Mouse (Mus musculus): ENCODE measurements around the gene Hibadh. TPM values are rescaled to one million over a fixed set of nuclear protein-coding genes. Genes with fewer than 3 reads are reported as not detected.
"Not testable (repeated sequence)": the region's sequence is repeated elsewhere in the genome, so short reads cannot be mapped to it uniquely, and the experiment has no call there.

The Hibadh gene
- 80.1 and 81.6 TPM in 2 replicates for polyA plus RNA-seq (2016; fragmentation: Nextera tagmentation; extraction: Ambion mirVana)

DNA sequence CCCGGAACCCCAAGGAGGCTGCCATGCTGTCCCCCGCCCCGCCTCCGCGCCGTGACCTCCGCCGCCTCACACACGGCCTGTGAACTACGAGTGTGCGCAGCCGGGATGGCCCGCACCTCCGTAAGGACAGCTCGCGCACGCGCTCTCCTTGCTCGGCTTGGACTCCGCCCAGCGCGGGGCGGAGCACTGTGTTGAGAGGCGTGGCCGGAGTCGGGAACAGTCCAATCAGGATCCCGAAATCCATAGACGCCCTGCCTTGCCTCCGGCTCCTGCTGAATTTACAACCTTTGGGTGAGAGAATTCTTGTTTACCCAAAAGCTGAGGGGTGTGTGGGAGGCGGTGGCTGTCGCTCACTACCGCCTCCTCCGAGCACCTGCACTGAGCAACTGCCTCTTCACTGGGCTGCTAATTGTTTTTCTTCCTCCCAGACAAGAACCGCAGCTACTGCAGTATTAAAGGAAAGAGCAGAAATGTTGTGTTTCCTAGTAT, at the start of gene Hibadh:
TSS of gene Hibadh (minus strand) at position 166 of the 489 bp plus-strand sequence.
- peaks cover 19% of the 10 kb centered on the region for H3K4me1 ChIP-seq
- peak; percentile 98 for DNase-seq (ENCODE audit: low spot score)
- peak within 1 kb of the TSS; percentile 93 for H3K27ac ChIP-seq (replicated peaks)
- H3K36me3 ChIP-seq (replicated peaks) = no peaks in the 10 kb centered on the region
- H3K4me3 ChIP-seq = peak within 1 kb of the TSS; percentile 89
- H3K27me3 ChIP-seq (replicated peaks; ENCODE audit: low read depth, poor library complexity, severe bottlenecking) = no peaks in the 10 kb centered on the region
- no peaks in the 10 kb centered on the region for H3K9me3 ChIP-seq
- WGBS = under 1% methylated on average over 34 of the region's 34 CpGs

DNA sequence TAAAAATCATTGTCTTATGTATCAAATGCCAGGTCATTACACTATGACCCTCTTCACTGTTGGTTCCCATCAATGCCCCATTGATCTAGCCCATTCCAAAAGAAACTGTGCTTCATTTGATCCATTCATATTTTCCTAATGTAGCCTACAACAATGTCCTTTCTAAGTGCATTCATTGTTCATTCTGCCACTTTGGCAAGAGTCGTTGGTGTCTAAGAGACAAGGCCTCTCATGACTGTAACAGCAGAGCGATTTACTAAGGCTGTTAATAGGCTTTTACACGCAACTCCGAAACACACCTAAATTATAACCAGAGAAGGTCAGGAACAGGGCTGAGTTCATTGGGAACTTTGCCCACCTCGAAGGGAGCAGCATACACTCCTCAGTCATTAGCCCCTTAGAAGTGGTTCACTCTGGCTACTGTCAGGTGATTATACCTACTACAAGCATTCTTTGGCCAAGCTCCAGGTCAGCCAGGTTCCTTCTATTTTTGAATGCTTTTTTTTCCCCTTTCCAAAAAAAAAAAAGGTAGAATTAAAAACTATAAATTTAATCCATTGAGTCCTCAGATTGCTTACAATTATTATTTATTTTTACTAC, 46.8 kb upstream of the Hibadh start:
- no peaks in the 10 kb centered on the region for H3K9me3 ChIP-seq
- no peak overlapping the region for H3K4me3 ChIP-seq
- DNase-seq (ENCODE audit: low spot score) = no peak
- WGBS = 83% methylated on average over 5 of the region's 5 CpGs
- H3K36me3 ChIP-seq (replicated peaks) = no peaks in the 10 kb centered on the region
- H3K27me3 ChIP-seq (replicated peaks; ENCODE audit: low read depth, poor library complexity, severe bottlenecking) = no peaks in the 10 kb centered on the region
- H3K27ac ChIP-seq (replicated peaks) = no peak overlapping the region
- no peaks in the 10 kb centered on the region; the same call in 1 of the 2 replicates for H3K4me1 ChIP-seq

DNA sequence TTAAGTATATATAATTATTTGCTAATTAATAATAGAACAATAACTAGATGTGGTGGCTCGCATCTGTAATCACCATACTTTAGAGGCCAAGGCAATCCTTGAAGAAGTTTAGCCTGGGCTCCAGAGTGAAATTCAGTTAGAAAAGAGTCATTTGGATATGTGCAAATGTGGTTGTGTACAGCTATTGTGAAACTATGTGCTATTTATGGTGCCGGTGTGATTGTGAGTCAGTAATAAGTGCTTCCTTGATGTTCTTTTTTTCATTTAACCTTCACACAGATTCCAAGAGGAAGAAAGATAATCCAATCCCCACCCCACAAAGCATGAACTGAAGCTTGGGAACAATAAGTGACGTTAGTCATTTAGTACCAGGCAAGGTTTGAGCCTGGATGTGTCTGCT, 42.4 kb upstream of the Hibadh start:
- no peak overlapping the region for H3K27ac ChIP-seq (replicated peaks)
- DNase-seq (ENCODE audit: low spot score) = no peak
- peaks cover 12% of the 10 kb centered on the region for H3K4me1 ChIP-seq
- 87% methylated on average over 3 of the region's 3 CpGs for WGBS
- H3K9me3 ChIP-seq = no peaks in the 10 kb centered on the region
- H3K27me3 ChIP-seq (replicated peaks; ENCODE audit: low read depth, poor library complexity, severe bottlenecking) = no peaks in the 10 kb centered on the region
- H3K4me3 ChIP-seq = no peak overlapping the region
- H3K36me3 ChIP-seq (replicated peaks) = no peaks in the 10 kb centered on the region

DNA sequence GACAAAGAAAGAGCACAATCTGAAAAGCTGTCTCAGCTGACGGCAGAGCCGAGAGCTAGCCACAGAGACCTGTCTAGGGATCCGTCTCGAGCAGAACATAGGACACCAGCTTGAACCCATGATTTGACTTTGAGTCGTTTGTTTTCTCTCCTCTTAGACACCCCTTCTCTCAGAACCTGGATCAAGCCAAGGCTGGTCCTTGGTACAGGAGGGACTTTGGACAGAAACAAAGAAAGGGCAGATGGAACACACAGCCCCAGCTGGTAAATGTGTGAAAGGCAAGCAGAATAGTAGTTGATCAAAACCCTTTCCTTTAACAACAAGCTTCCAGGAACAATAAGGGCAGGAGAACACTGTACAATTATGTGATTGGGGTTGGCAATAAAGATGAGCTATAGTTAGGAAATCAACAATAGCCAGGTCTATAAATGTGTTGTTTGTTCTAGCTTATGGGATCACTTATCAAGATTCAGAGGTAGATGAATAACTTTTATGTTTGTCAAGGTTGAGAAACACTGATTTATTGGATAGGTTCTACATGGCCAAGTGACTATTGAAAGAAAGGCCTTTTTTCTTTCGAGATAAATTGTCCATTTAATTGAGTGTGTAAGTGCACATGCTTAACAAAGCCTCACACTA, 41.8 kb upstream of the Hibadh start:
- H3K9me3 ChIP-seq = no peaks in the 10 kb centered on the region
- no peak overlapping the region for H3K27ac ChIP-seq (replicated peaks)
- no peaks in the 10 kb centered on the region for H3K36me3 ChIP-seq (replicated peaks)
- H3K4me1 ChIP-seq = peaks cover 12% of the 10 kb centered on the region
- no peaks in the 10 kb centered on the region for H3K27me3 ChIP-seq (replicated peaks; ENCODE audit: low read depth, poor library complexity, severe bottlenecking)
- 83% methylated on average over 6 of the region's 6 CpGs for WGBS
- no peak overlapping the region for H3K4me3 ChIP-seq
- DNase-seq (ENCODE audit: low spot score) = no peak

- Histone ChIP-seq H3K27ac (replicated peaks) (no peak overlapping the region), H3K4me1 (peaks cover 12% of the 10 kb centered on the region), H3K27me3 (replicated peaks; ENCODE audit: low read depth, poor library complexity, severe bottlenecking) (no peaks in the 10 kb centered on the region), H3K4me3 (no peak overlapping the region), H3K9me3 (no peaks in the 10 kb centered on the region), H3K36me3 (replicated peaks) (no peaks in the 10 kb centered on the region)
- WGBS = 60% methylated on average over 8 of the region's 8 CpGs
- no peak for DNase-seq (ENCODE audit: low spot score)
Measured at GRCm38 (mm10) chr6:52680458-52681032, 40.4 kb upstream of the Hibadh start.

GRCm38 (mm10) chr6:52679565-52679964, 39.4 kb upstream of the Hibadh start:
- Histone ChIP-seq H3K27ac (replicated peaks) (no peak overlapping the region), H3K27me3 (replicated peaks; ENCODE audit: low read depth, poor library complexity, severe bottlenecking) (no peaks in the 10 kb centered on the region), H3K4me3 (no peak overlapping the region), H3K36me3 (replicated peaks) (no peaks in the 10 kb centered on the region), H3K4me1 (peaks cover 12% of the 10 kb centered on the region), H3K9me3 (no peaks in the 10 kb centered on the region)
- DNase-seq (ENCODE audit: low spot score) = no peak
- 85% methylated on average over 9 of the region's 9 CpGs for WGBS

DNA sequence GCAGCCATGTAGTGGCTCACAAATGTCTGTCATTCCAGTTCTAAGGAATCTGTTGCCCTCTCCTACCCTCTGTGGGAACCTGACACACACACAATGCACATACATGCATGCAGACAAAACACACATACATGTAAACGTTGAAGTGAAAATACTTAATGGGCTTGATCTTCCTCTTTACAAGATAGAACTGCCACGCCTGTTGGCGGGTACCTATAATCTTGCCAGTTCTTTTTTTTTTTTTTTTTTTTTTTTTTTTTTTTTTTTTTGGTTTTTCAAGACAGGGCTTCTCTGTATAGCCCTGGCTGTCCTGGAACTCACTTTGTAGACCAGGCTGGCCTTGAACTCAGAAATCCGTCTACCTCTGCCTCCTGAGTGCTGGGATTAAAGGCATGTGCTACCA, 37.3 kb upstream of the Hibadh start:
- not testable (repeated sequence) for DNase-seq (ENCODE audit: low spot score)

GRCm38 (mm10) chr6:52675222-52675921, 35.2 kb upstream of the Hibadh start:
- DNase-seq (ENCODE audit: low spot score) = no peak
- Histone ChIP-seq H3K9me3 (no peaks in the 10 kb centered on the region), H3K27ac (replicated peaks) (no peak overlapping the region), H3K4me1 (peaks cover 4% of the 10 kb centered on the region), H3K36me3 (replicated peaks) (no peaks in the 10 kb centered on the region), H3K27me3 (replicated peaks; ENCODE audit: low read depth, poor library complexity, severe bottlenecking) (no peaks in the 10 kb centered on the region), H3K4me3 (no peak overlapping the region)
- 84% methylated on average over 4 of the region's 4 CpGs for WGBS

More for the DNA sequence above, 37.3 kb upstream of the Hibadh start:
- not testable (repeated sequence) for H3K27me3 ChIP-seq (replicated peaks; ENCODE audit: low read depth, poor library complexity, severe bottlenecking); H3K27ac ChIP-seq (replicated peaks); H3K9me3 ChIP-seq; H3K36me3 ChIP-seq (replicated peaks); H3K4me3 ChIP-seq
- peaks cover 12% of the 10 kb centered on the region for H3K4me1 ChIP-seq
- 88% methylated on average over 4 of the region's 4 CpGs for WGBS

DNA sequence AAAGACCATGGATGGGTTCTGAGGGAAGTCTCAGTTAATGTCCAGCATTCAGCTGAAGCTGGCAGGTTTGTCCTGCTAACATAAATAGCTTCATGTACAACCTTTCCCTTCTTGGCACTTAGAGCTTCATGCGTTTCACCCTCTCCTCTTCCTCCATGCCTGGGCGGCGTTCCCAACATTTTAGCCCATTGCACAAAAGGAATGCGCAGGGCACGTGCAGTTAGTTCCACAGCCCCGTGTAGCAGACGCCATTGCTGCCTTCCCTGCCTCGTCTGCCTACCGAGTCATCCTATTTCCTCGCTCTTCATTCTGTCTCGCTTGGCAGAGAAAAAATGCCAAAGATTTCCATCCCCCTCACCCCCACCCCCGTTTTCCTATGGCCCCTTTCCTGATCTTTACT, 34.4 kb upstream of the Hibadh start:
- no peaks in the 10 kb centered on the region for H3K36me3 ChIP-seq (replicated peaks)
- no peak for DNase-seq (ENCODE audit: low spot score)
- H3K27ac ChIP-seq (replicated peaks) = no peak overlapping the region
- H3K4me3 ChIP-seq = no peak overlapping the region
- no peaks in the 10 kb centered on the region for H3K4me1 ChIP-seq
- no peaks in the 10 kb centered on the region for H3K27me3 ChIP-seq (replicated peaks; ENCODE audit: low read depth, poor library complexity, severe bottlenecking)
- WGBS = 77% methylated on average over 12 of the region's 12 CpGs
- no peaks in the 10 kb centered on the region for H3K9me3 ChIP-seq

DNA sequence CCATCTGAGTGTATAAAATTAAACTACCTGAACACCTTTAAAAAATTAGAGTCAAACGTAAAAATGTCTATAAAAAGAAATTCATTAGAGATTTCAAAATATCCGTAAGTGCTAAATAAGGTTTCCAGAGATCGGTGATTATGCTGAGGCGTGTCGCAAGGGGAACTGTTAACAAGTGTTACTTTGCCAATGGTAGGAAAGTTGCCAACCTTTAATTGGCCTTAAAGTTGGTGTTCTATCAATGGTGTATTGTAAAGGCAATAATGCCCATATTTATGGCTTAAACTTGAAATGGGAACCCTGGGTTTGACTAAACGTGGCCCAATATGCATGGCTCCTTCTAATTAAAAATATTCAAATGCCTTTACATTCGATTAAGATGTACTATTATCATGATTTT, 33.5 kb upstream of the Hibadh start:
- Histone ChIP-seq H3K9me3 (no peaks in the 10 kb centered on the region), H3K27me3 (replicated peaks; ENCODE audit: low read depth, poor library complexity, severe bottlenecking) (no peaks in the 10 kb centered on the region), H3K4me3 (no peak overlapping the region), H3K4me1 (no peaks in the 10 kb centered on the region), H3K27ac (replicated peaks) (no peak overlapping the region), H3K36me3 (replicated peaks) (no peaks in the 10 kb centered on the region)
- DNase-seq (ENCODE audit: low spot score) = no peak
- 90% methylated on average over 7 of the region's 7 CpGs for WGBS

- no peaks in the 10 kb centered on the region for H3K4me1 ChIP-seq
- H3K27ac ChIP-seq (replicated peaks) = no peak overlapping the region
- no peaks in the 10 kb centered on the region for H3K27me3 ChIP-seq (replicated peaks; ENCODE audit: low read depth, poor library complexity, severe bottlenecking)
- 58% methylated on average over 2 of the region's 2 CpGs for WGBS
- no peaks in the 10 kb centered on the region for H3K36me3 ChIP-seq (replicated peaks)
- no peak overlapping the region for H3K4me3 ChIP-seq
- no peaks in the 10 kb centered on the region for H3K9me3 ChIP-seq
- DNase-seq (ENCODE audit: low spot score) = no peak
Measured at GRCm38 (mm10) chr6:52672539-52672938, 32.4 kb upstream of the Hibadh start.

GRCm38 (mm10) chr6:52671791-52672190, 31.6 kb upstream of the Hibadh start:
- no peak overlapping the region for H3K27ac ChIP-seq (replicated peaks)
- no peak overlapping the region for H3K4me3 ChIP-seq
- 90% methylated on average over 8 of the region's 8 CpGs for WGBS
- no peaks in the 10 kb centered on the region for H3K4me1 ChIP-seq
- no peaks in the 10 kb centered on the region for H3K9me3 ChIP-seq
- no peak for DNase-seq (ENCODE audit: low spot score)
- H3K36me3 ChIP-seq (replicated peaks) = no peaks in the 10 kb centered on the region
- no peaks in the 10 kb centered on the region for H3K27me3 ChIP-seq (replicated peaks; ENCODE audit: low read depth, poor library complexity, severe bottlenecking)
